Mouse (Mus musculus) neural tube, embryonic 11.5 days (tissue): ENCODE measurements around the gene Vps4a. TPM values are rescaled to one million over a fixed set of nuclear protein-coding genes. Genes with fewer than 3 reads are reported as not detected.
A peak's percentile ranks its signal among the peaks of the same experiment; 100 is the strongest.

ENCODE experiments used
- ATAC-seq: fragments of 200-750 bp; cut with Nextera tagmentation; 2 replicates; pipeline ENCODE4 v1.8.0; 2017; ENCODE audit warnings: moderate number of reproducible peaks, mild to moderate bottlenecking, moderate TSS enrichment, moderate library complexity; ENCODE audit not compliant: insufficient read depth, low FRiP score, low TSS enrichment
- DNase-seq: peaks from one replicate; pipeline ENCODE4 v3.0.0-alpha.2; 2015; ENCODE audit warnings: low spot score
- H3K27ac ChIP-seq: fragments of 300-500 bp; sonication (generic); 2 replicates; pipeline ENCODE4 v1.5.1; 2014; ENCODE audit warnings: low read depth, mild to moderate bottlenecking, low read length
- H3K27me3 ChIP-seq: fragments of 300-500 bp; sonication (generic); 2 replicates; pipeline ENCODE4 v1.6.1; 2014; ENCODE audit warnings: mild to moderate bottlenecking, low read length, mixed read lengths; ENCODE audit not compliant: control insufficient read depth, insufficient read depth
- H3K36me3 ChIP-seq: fragments of 300-500 bp; sonication (generic); 2 replicates; pipeline ENCODE4 v1.6.1; 2014; ENCODE audit warnings: mild to moderate bottlenecking, low read length, moderate library complexity, mixed read lengths; ENCODE audit not compliant: control insufficient read depth, insufficient read depth
- H3K4me1 ChIP-seq: fragments of 300-500 bp; sonication (generic); 2 replicates; pipeline ENCODE4 v1.6.1; 2014; ENCODE audit warnings: low read length, mixed read lengths; ENCODE audit not compliant: control insufficient read depth, insufficient read depth
- H3K4me2 ChIP-seq: fragments of 300-500 bp; sonication (generic); 2 replicates; pipeline ENCODE4 v1.6.1; 2014; ENCODE audit warnings: low read depth, mild to moderate bottlenecking, moderate library complexity
- H3K4me3 ChIP-seq: fragments of 300-500 bp; sonication (generic); 2 replicates; pipeline ENCODE4 v1.5.1; 2014; ENCODE audit warnings: low read depth, low read length
- H3K9ac ChIP-seq: fragments of 300-500 bp; sonication (generic); 2 replicates; pipeline ENCODE4 v1.6.1; 2014; ENCODE audit warnings: mild to moderate bottlenecking, low read length
- H3K9me3 ChIP-seq: fragments of 300-500 bp; sonication (generic); 2 replicates; pipeline ENCODE4 v1.6.1; 2016; ENCODE audit warnings: low read length; ENCODE audit not compliant: control insufficient read depth
- WGBS: fragments of 180-500 bp; shearing (Covaris S2); extraction: QIAGEN DNeasy Blood & Tissue Kit; methylation state at CpG from one replicate; pipeline ENCODE4 v1.1.7; 2014; 5-methylcytosine and 5-hydroxymethylcytosine counted together
- polyA plus RNA-seq: library from polyadenylated mRNA; unstranded; fragments of >200 nt; fragmentation: Nextera tagmentation; extraction: Ambion mirVana; gene quantifications from 2 replicates; pipeline ENCODE4 v1.2.1, GENCODE M21; 2014

Gene Vps4a
- polyA plus RNA-seq, 1 experiment from 2014 or later = 105 TPM

GRCm38 (mm10) chr8:107056973-107057369 lies 25.9 kb downstream of the Vps4a start:
- ATAC-seq (peak; percentile 74), DNase-seq (no peak)
- WGBS = under 1% methylated on average over 32 of the region's 33 CpGs

GRCm38 (mm10) chr8:107062613-107063012 lies 31.6 kb downstream of the Vps4a start:
- no peak overlapping the region for H3K9ac ChIP-seq
- H3K27ac ChIP-seq = no peak overlapping the region
- no peaks in the 10 kb centered on the region for H3K27me3 ChIP-seq
- H3K4me3 ChIP-seq = no peak overlapping the region
- no peaks in the 10 kb centered on the region; the same call in 1 of the 2 replicates for H3K36me3 ChIP-seq
- H3K4me2 ChIP-seq = no peak overlapping the region
- ATAC-seq = no peak
- H3K4me1 ChIP-seq = no peaks in the 10 kb centered on the region
- 97% methylated on average over 1 of the region's 1 CpGs for WGBS
- no peak for DNase-seq
- H3K9me3 ChIP-seq = no peaks in the 10 kb centered on the region

More at GRCm38 (mm10) chr8:107056973-107057369, 25.9 kb downstream of the Vps4a start:
- H3K27me3 ChIP-seq = no peaks in the 10 kb centered on the region
- peak overlapping the region; percentile 96 for H3K4me3 ChIP-seq
- H3K9me3 ChIP-seq = no peaks in the 10 kb centered on the region
- H3K9ac ChIP-seq = peak overlapping the region; percentile 78
- peak overlapping the region; percentile 93 for H3K4me2 ChIP-seq
- no peak overlapping the region for H3K27ac ChIP-seq
- peaks cover 15% of the 10 kb centered on the region for H3K36me3 ChIP-seq
- H3K4me1 ChIP-seq = peaks cover 7% of the 10 kb centered on the region; the same call in 1 of the 2 replicates

GRCm38 (mm10) chr8:107065511-107066496 lies 34.8 kb downstream of the Vps4a start, which contains the start of gene Tmed6:
Tmed6 (minus strand) TSS chr8:107065644.
- H3K9me3 ChIP-seq = no peaks in the 10 kb centered on the region
- H3K36me3 ChIP-seq = peaks cover 2% of the 10 kb centered on the region; the same call in 1 of the 2 replicates
- no peak within 1 kb of the TSS for H3K9ac ChIP-seq
- no peak for ATAC-seq
- no peak within 1 kb of the TSS for H3K4me3 ChIP-seq
- H3K27ac ChIP-seq = no peak within 1 kb of the TSS
- 60% methylated on average over 17 of the region's 17 CpGs for WGBS
- DNase-seq = no peak
- H3K4me1 ChIP-seq = no peaks in the 10 kb centered on the region
- H3K27me3 ChIP-seq = no peaks in the 10 kb centered on the region
- no peak within 1 kb of the TSS for H3K4me2 ChIP-seq

DNA sequence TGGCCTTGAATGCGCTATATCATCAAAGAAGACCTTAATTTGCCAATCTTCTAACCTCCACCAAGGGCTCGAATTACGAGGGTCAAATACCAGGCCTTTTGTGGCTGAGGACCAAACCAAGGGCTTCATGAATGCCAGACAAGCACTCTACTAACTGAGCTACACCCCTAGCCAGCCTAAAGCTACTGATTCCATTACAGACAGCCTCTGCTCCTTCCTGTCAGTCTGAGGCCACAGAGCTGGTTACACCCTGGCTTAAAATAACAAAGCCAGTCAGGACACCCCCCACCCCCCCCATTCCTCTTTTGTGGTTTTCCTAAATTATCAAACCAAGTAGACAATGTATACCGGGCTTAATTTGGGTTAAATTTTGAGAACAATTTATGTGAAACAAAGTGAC lies 42.7 kb downstream of the Vps4a start:
- Histone ChIP-seq H3K9me3 (no peaks in the 10 kb centered on the region), H3K27me3 (no peaks in the 10 kb centered on the region), H3K9ac (no peak overlapping the region), H3K36me3 (peaks cover 7% of the 10 kb centered on the region), H3K4me3 (no peak overlapping the region), H3K4me1 (no peaks in the 10 kb centered on the region), H3K27ac (no peak overlapping the region), H3K4me2 (no peak overlapping the region)
- WGBS = 85% methylated on average over 4 of the region's 4 CpGs
- no peak for DNase-seq
- ATAC-seq = no peak

GRCm38 (mm10) chr8:107074128-107074527 lies 43.1 kb downstream of the Vps4a start:
- no peak for ATAC-seq
- no peaks in the 10 kb centered on the region for H3K27me3 ChIP-seq
- H3K4me2 ChIP-seq = no peak overlapping the region
- H3K4me3 ChIP-seq = no peak overlapping the region
- peaks cover 8% of the 10 kb centered on the region for H3K36me3 ChIP-seq
- no peak overlapping the region for H3K27ac ChIP-seq
- no peaks in the 10 kb centered on the region for H3K9me3 ChIP-seq
- WGBS = 91% methylated on average over 1 of the region's 1 CpGs
- H3K4me1 ChIP-seq = no peaks in the 10 kb centered on the region
- no peak overlapping the region for H3K9ac ChIP-seq
- no peak for DNase-seq

DNA sequence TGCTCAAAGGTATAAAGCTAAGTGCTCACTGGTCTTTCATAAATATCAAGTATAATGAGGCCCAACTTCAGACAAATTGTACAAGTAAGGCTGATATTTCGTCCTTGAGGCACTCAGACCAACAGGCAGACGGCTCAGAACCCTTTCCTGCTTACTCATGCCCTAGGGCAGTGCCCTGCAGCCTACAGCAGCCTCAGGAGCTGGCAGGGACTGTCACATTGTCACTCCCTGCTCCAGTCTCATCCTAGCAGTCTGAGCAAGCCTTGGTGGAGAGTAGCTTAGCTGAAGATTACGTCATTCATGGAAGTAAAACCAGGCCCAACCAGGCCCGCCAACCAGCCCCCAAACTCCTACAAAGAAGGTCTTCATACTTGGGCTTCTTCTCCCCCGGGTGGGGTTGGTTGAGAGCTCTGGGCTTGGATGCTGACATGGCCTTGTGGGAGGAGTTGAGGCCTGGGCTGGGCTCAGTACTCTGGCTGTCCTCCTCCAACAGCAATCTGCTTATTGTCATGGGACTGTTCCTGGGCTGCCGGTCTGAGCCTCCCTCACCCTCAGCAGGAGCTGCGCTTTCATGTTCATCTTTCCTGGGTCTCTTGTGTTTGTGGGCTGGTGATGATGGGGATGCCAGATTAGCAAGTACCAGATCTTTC lies 45.3 kb downstream of the Vps4a start:
- Histone ChIP-seq H3K4me3 (no peak overlapping the region), H3K36me3 (peaks cover 13% of the 10 kb centered on the region), H3K4me2 (no peak overlapping the region), H3K9ac (no peak overlapping the region), H3K9me3 (no peaks in the 10 kb centered on the region), H3K4me1 (no peaks in the 10 kb centered on the region), H3K27me3 (no peaks in the 10 kb centered on the region), H3K27ac (no peak overlapping the region)
- no peak for ATAC-seq
- 91% methylated on average over 7 of the region's 7 CpGs for WGBS
- no peak for DNase-seq

DNA sequence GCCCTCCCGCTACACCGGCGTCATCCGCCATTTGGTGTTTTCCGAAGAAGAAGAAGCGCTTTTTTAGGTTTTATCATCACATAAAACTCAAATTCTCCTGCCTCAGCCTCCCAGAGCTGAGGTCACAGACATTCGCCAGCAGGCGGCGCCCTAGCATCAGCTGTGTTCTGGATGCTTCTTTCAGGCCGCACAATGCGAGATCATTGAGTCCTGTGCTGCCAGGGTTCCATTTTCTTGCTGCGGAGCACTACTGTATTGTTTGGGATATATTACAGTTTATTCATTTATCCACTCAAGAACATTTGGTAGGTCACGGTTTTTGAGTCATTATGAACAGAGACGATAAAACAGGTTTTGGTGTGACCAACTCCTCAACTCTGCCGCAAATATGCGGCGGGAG lies 54.3 kb downstream of the Vps4a start:
- Histone ChIP-seq H3K27me3 (no peaks in the 10 kb centered on the region), H3K4me1 (no peaks in the 10 kb centered on the region), H3K9ac (no peak overlapping the region), H3K4me3 (no peak overlapping the region), H3K36me3 (peaks cover 17% of the 10 kb centered on the region), H3K27ac (no peak overlapping the region), H3K4me2 (no peak overlapping the region), H3K9me3 (no peaks in the 10 kb centered on the region)
- WGBS = 96% methylated on average over 16 of the region's 17 CpGs
- DNase-seq (no peak), ATAC-seq (no peak)

DNA sequence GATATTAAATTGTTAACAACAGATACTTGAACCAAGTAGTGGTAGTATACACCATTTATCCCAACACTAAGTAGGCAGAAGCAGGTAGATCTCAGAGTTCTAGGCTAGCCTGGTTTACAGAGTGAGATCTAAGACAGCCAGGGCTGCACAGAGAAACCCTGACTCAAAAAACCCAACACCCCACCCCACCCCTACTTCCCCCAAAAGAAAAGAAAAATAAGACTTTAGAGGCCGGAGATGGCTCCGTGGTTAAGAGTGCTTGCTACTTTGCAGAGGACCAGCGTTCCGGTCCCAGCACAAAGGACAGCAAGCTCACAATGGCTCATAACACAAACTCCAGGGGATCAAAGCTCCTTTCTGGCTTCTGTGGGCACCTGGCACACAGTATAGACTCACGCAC lies 55.0 kb downstream of the Vps4a start:
- Histone ChIP-seq H3K36me3 (peaks cover 14% of the 10 kb centered on the region), H3K4me2 (no peak overlapping the region), H3K9me3 (no peaks in the 10 kb centered on the region), H3K27ac (no peak overlapping the region), H3K27me3 (no peaks in the 10 kb centered on the region), H3K4me1 (no peaks in the 10 kb centered on the region), H3K4me3 (no peak overlapping the region), H3K9ac (no peak overlapping the region)
- WGBS = 97% methylated on average over 5 of the region's 5 CpGs
- no peak for DNase-seq
- no peak for ATAC-seq
